Mouse (Mus musculus) ES-E14 (cell line): ENCODE measurements around the gene Ncmap. TPM values are rescaled to one million over a fixed set of nuclear protein-coding genes. Genes with fewer than 3 reads are reported as not detected.

Experiments used
- DNase-seq: peaks from one replicate; pipeline ENCODE4 v3.0.0-alpha.2; 2013; ENCODE audit warnings: low read depth, low spot score
- H3K27ac ChIP-seq: 2 replicates; pipeline ENCODE4 v1.5.1; 2012; ENCODE audit warnings: low read depth, mild to moderate bottlenecking, low read length, moderate library complexity, mixed read lengths; ENCODE audit not compliant: poor library complexity, insufficient read depth, severe bottlenecking
- H3K36me3 ChIP-seq: 2 replicates; pipeline ENCODE4 v1.6.1; 2012; ENCODE audit warnings: mild to moderate bottlenecking, low read length, moderate library complexity, mixed read lengths; ENCODE audit not compliant: control insufficient read depth, poor library complexity, insufficient read depth, severe bottlenecking
- H3K4me1 ChIP-seq, 2 experiments: fragments of 150-350 bp in 1 of 2; sonication (generic) in 1 of 2; 2 replicates each; pipeline ENCODE4 v1.6.1; 2012; ENCODE audit warnings: low read length in 2 of 2, mild to moderate bottlenecking in 1 of 2, mixed read lengths in 1 of 2; ENCODE audit not compliant: control insufficient read depth in 2 of 2, insufficient read depth in 2 of 2, poor library complexity in 1 of 2
- H3K4me3 ChIP-seq, 2 experiments: fragments of 150-350 bp in 1 of 2; sonication (generic) in 1 of 2; 2 replicates each; pipeline ENCODE4 v1.5.1; 2012; ENCODE audit warnings: low read length in 2 of 2, low read depth in 1 of 2, mild to moderate bottlenecking in 1 of 2, mixed read lengths in 1 of 2; ENCODE audit not compliant: insufficient read depth in 1 of 2, poor library complexity in 1 of 2, severe bottlenecking in 1 of 2
- H3K9ac ChIP-seq: 2 replicates; pipeline ENCODE4 v1.6.1; 2012; ENCODE audit warnings: low read depth, mild to moderate bottlenecking, low read length, mixed read lengths; ENCODE audit not compliant: poor library complexity, insufficient read depth, severe bottlenecking
- H3K9me3 ChIP-seq: fragments of 150-350 bp; sonication (generic); 2 replicates; pipeline ENCODE4 v1.6.1; 2012; ENCODE audit warnings: low read depth, mild to moderate bottlenecking, low read length; ENCODE audit not compliant: control insufficient read depth, insufficient read depth
- CHD2 ChIP-seq: IDR thresholded peaks from 2 replicates; pipeline ENCODE4 v1.6.1; 2014; ENCODE audit warnings: mild to moderate bottlenecking, low read depth, low read length, inconsistent platforms
- HCFC1 ChIP-seq: IDR thresholded peaks from 2 replicates; pipeline ENCODE4 v1.6.1; 2012; ENCODE audit warnings: low read length, inconsistent platforms, borderline replicate concordance; ENCODE audit not compliant: insufficient read depth
- MAFK ChIP-seq: IDR thresholded peaks from 2 replicates; pipeline ENCODE4 v1.6.1; 2014; ENCODE audit warnings: mild to moderate bottlenecking, low read depth, low read length, inconsistent platforms; ENCODE audit not compliant: insufficient read depth
- ZC3H11A ChIP-seq: IDR thresholded peaks from 2 replicates; pipeline ENCODE4 v1.6.1; 2012; ENCODE audit warnings: low read depth, mild to moderate bottlenecking, inconsistent platforms, low read length, borderline replicate concordance
- ZNF384 ChIP-seq: IDR thresholded peaks from 2 replicates; pipeline ENCODE4 v1.6.1; 2012; ENCODE audit warnings: low read depth, low read length, inconsistent platforms
- in situ Hi-C, 2 experiments: fragments of 600-800 bp; cut with MboI; formaldehyde crosslinking; loops; one replicate each; pipeline ENCODE4 v1.15.1; 2025; ENCODE audit warnings: low sequenced_read_pairs in 2 of 2, inconsistent platforms in 1 of 2; ENCODE audit not compliant: unreplicated experiment in 2 of 2
- total RNA-seq: library from RNA; depleted of rRNA; stranded (reverse); fragments of 300-350 nt; gene quantifications from 2 replicates; pipeline ENCODE4 v1.2.3, GENCODE M21; 2012

Ncmap gene
- total RNA-seq, 1 experiment, result 1.6 TPM

DNA sequence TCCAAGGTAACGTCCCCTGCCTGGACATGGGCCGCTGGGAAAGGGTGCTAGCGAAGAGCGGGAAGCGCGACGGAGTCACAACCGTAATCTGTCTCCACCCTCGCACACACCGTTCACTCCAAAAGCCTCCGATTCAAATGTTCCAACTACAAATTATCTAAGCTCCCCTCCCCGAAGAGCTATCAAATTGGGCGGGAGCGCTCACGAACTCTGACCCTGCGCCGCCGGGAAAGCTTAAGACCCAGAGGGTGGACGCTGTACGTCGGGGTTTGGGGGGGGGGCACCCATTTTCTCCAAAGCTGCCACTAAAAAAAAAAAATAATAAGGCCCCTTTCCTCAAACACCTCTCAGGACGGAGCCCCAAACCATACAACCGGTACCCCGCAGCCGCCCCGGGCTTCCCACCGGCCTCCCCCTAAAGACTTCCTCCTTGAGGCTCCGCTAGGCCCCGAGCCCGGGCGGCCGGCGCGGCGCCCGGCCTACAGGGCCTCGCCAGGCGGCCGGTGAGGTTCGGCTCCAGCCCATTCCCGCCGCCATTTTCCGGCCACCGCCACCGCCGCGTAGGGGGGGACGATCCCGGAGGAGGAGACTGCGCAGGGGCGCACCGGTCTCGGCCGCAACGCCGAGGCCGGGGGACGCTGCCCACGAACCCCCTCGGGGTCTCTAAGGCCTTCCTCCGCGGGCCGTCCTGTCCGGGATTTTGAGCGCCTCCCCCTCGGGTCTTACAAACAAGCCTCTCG is 45.5 kb downstream of the Ncmap start:
- peak overlapping the region; percentile 88 to 92 for H3K4me3 ChIP-seq
- TF ChIP-seq MAFK (no peak), ZNF384 (0 out of 2 replicates have a peak, but pooled peaks have one; percentile 48)
- peak overlapping the region; percentile 76 for H3K27ac ChIP-seq
- peak overlapping the region; percentile 97 for H3K9ac ChIP-seq
- peaks cover 7% of the 10 kb centered on the region for H3K36me3 ChIP-seq
- in situ Hi-C loops, result no loop called here
- DNase-seq, result no peak
- H3K9me3 ChIP-seq, result no peaks in the 10 kb centered on the region
- peaks cover 4 to 6% of the 10 kb centered on the region in 2 experiments; a peak in 3 of 4 replicates for H3K4me1 ChIP-seq

DNA sequence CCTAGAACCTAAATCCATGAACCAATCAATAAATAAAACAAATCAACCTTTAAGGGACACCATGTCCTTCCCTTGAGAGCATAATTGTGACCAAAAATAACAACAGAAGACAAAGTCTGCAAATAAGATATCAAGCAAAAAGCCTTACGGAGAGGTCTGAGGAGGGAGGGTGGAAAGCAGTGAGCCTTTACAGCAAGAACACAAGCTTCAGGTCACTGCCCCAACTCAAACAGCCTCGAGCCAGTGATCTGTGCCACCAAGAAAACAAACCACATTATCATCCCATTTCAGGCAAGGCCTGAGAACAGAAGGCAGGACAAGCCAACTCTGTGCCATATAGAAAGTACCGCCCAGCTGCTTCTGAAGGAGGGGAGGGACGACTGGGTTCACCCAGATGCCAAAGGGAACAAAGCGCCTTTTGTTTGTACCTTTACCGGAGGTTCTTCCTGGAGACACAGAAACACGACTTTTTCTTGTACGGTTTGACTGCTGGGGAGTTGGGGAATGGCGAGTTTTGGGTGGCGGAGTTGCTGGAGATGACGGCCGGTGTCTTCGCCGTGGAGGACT is 60.6 kb downstream of the Ncmap start:
- no peak overlapping the region for H3K9ac ChIP-seq
- no peaks in the 10 kb centered on the region for H3K9me3 ChIP-seq
- H3K36me3 ChIP-seq, result peaks cover 60% of the 10 kb centered on the region
- no peak for TF ChIP-seq MAFK
- no peak for TF ChIP-seq ZC3H11A
- TF ChIP-seq ZNF384, result no peak
- no peak for TF ChIP-seq CHD2
- no peak for TF ChIP-seq HCFC1
- H3K27ac ChIP-seq, result no peak overlapping the region
- peaks cover 0 to 2% of the 10 kb centered on the region in 2 experiments; a peak in 1 of 4 replicates for H3K4me1 ChIP-seq
- no peak overlapping the region for H3K4me3 ChIP-seq
- in situ Hi-C loops, result no loop called here
- DNase-seq, result no peak

DNA sequence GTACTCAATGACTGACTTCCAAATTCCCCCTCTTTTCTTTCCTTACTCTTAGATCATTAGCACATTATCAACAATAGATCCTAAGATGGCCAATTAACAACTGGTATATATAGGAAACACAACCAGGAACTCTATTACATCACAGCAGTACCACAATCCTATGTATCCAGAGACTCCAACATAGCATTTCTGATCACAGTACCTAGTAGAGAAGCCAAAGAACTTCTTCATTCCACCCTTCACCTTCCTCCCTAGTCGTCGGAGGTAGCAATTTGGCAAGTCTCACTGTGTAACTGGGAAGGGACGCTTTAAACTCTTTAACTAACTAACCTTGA is 62.0 kb downstream of the Ncmap start:
- Histone ChIP-seq H3K27ac (no peak overlapping the region), H3K9ac (no peak overlapping the region), H3K4me3 (no peak overlapping the region), H3K9me3 (no peaks in the 10 kb centered on the region), H3K4me1 (peaks cover 0 to 2% of the 10 kb centered on the region in 2 experiments; a peak in 1 of 4 replicates), H3K36me3 (peaks cover 60% of the 10 kb centered on the region)
- TF ChIP-seq MAFK (no peak), ZC3H11A (no peak), HCFC1 (no peak), ZNF384 (no peak), CHD2 (no peak)
- DNase-seq, result no peak
- in situ Hi-C loops, result no loop called here

DNA sequence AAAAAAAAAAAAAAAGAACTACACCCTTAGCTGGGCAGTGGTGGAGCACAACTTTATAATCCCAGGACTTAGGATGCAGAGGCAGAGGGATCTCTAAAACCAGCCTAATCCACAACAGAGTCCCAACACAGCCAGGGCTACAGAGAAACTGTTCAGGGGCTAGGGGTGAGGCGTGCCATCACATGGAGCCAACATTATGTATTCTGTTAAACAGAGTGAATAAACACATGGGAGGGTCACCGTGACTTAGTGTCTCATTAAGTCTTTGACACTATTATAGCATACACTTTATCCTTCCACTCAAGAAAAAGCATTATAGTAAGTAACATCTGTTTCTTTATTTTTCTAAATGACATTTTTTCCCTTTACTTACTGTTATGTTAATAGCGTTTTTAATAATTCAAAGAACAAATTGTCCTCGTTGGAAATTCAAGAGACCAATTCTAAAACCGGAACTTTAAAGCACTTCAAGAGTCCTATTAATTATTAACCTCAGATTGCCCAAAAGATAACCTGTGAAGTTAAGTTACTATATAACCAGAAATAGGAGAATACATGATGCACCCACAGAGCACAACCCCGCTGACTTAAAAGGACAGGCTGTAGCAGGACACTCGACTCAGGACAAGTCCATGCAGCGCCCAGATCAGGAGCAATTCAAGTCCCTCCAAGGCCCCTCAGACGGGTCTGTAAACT is 62.6 kb downstream of the Ncmap start:
- no peak overlapping the region for H3K4me3 ChIP-seq
- DNase-seq, result no peak
- in situ Hi-C loops, result no loop called here
- peaks cover 0 to 2% of the 10 kb centered on the region in 2 experiments; a peak in 1 of 4 replicates for H3K4me1 ChIP-seq
- no peaks in the 10 kb centered on the region for H3K9me3 ChIP-seq
- TF ChIP-seq CHD2 (no peak), ZNF384 (no peak), HCFC1 (no peak), MAFK (no peak), ZC3H11A (no peak)
- no peak overlapping the region for H3K27ac ChIP-seq
- H3K9ac ChIP-seq, result no peak overlapping the region
- peaks cover 59% of the 10 kb centered on the region for H3K36me3 ChIP-seq
